In genomic region chr15:91664586-91665132, GRCm38 (mm10) we compare ENCODE assay signal across 27 mouse cellular contexts. TPM values are rescaled to one million over a fixed set of nuclear protein-coding genes. Genes with fewer than 3 reads are reported as not detected.
A peak's percentile ranks its signal among the peaks of the same experiment; 100 is the strongest.
DNase-seq lines count a peak whose midpoint lies in the region; ATAC-seq and TF ChIP-seq lines count a peak whose summit lies in the region.
"Had no signal": no experiment of that assay in that cellular context is flagged by ENCODE, and none has a peak within 500 bp of the region (broad histone marks: within the 10 kb centered on the region; RNA-seq: fewer than 3 reads in every experiment).

No protein-coding gene starts in this region.

- no peaks in the 10 kb centered on the region for H3K4me1 ChIP-seq in lung, embryonic 14.5 days (ENCODE audit: insufficient read depth)
- no peaks in the 10 kb centered on the region for H3K4me1 ChIP-seq in midbrain, embryonic 16.5 days (ENCODE audit: control insufficient read depth, insufficient read depth, low read length)
- H3K4me1 ChIP-seq in heart, adult 2 months (ENCODE audit: control insufficient read depth, insufficient read depth, low read length), result no peaks in the 10 kb centered on the region
- H3K4me1 ChIP-seq: embryonic facial prominence, embryonic 12.5 days; heart, embryonic 13.5 days; limb, embryonic 13.5 days had no signal

- intact Hi-C loops in heart, adult 2 months (cut with DNase I), result no loop called here
- intact Hi-C loops in left cerebral cortex, postnatal 14 days (cut with DNase I), result no loop called here

- TF ChIP-seq CTCF in lung, embryonic 14.5 days (IDR thresholded peaks at IDR 0.05; ENCODE audit: low read depth), result no peak
- TF ChIP-seq CTCF in heart, adult 2 months (IDR thresholded peaks at IDR 0.05), result no peak

- no peaks in the 10 kb centered on the region for H3K27me3 ChIP-seq in lung, embryonic 14.5 days (ENCODE audit: insufficient read depth, low read length)
- H3K27me3 ChIP-seq in midbrain, embryonic 16.5 days (ENCODE audit: control insufficient read depth, insufficient read depth, low read depth, low read length), result no peaks in the 10 kb centered on the region
- no peaks in the 10 kb centered on the region for H3K27me3 ChIP-seq in heart, adult 2 months (ENCODE audit: control insufficient read depth, insufficient read depth, low read length)
- H3K27me3 ChIP-seq: CH12.LX; embryonic facial prominence, embryonic 12.5 days; heart, embryonic 13.5 days; limb, embryonic 13.5 days; megakaryocyte, embryonic 14.5 days; midbrain, embryonic 12.5 days had no signal

- TF ChIP-seq POLR2A in heart, adult 2 months (IDR thresholded peaks at IDR 0.05; ENCODE audit: insufficient read depth, low read depth, low read length), result no peak

- no peaks in the 10 kb centered on the region for H3K79me2 ChIP-seq in heart, adult 2 months (replicated peaks; ENCODE audit: control insufficient read depth, insufficient read depth, low read length)

- TF ChIP-seq EP300 in heart, adult 2 months (IDR thresholded peaks at IDR 0.05; ENCODE audit: insufficient read depth, low read depth, low read length), result no peak

- H3K9ac ChIP-seq in lung, embryonic 14.5 days, result no peak overlapping the region
- H3K9ac ChIP-seq in midbrain, embryonic 16.5 days (ENCODE audit: low read depth, low read length), result no peak overlapping the region
- H3K9ac ChIP-seq in heart, adult 2 months (ENCODE audit: low read depth, low read length), result no peak overlapping the region
- H3K9ac ChIP-seq: embryonic facial prominence, embryonic 12.5 days; heart, embryonic 13.5 days; hindbrain, embryonic 14.5 days; limb, embryonic 13.5 days; midbrain, embryonic 12.5 days had no signal

- H3K9me3 ChIP-seq in lung, embryonic 14.5 days (ENCODE audit: low read depth, low read length), result no peaks in the 10 kb centered on the region
- H3K9me3 ChIP-seq in midbrain, embryonic 16.5 days (replicated peaks; ENCODE audit: control insufficient read depth, low read length, poor library complexity, severe bottlenecking), result no peaks in the 10 kb centered on the region
- H3K9me3 ChIP-seq: embryonic facial prominence, embryonic 12.5 days; heart, embryonic 13.5 days; limb, embryonic 13.5 days; megakaryocyte, embryonic 14.5 days; midbrain, embryonic 12.5 days had no signal

- H3K4me3 ChIP-seq in lung, embryonic 14.5 days (ENCODE audit: low read depth, low read length), result no peak overlapping the region
- no peak overlapping the region for H3K4me3 ChIP-seq in midbrain, embryonic 16.5 days (ENCODE audit: low read depth, low read length)
- H3K4me3 ChIP-seq in heart, adult 2 months, result no peak overlapping the region
- H3K4me3 ChIP-seq: embryonic facial prominence, embryonic 12.5 days; heart, embryonic 13.5 days; limb, embryonic 13.5 days; megakaryocyte, embryonic 14.5 days; midbrain, embryonic 12.5 days had no signal

- H3K36me3 ChIP-seq in lung, embryonic 14.5 days (ENCODE audit: insufficient read depth), result no peaks in the 10 kb centered on the region
- H3K36me3 ChIP-seq in midbrain, embryonic 16.5 days (ENCODE audit: control insufficient read depth, insufficient read depth, low read length), result no peaks in the 10 kb centered on the region
- H3K36me3 ChIP-seq in heart, adult 2 months (ENCODE audit: control insufficient read depth, insufficient read depth, low read length), result no peaks in the 10 kb centered on the region
- H3K36me3 ChIP-seq: embryonic facial prominence, embryonic 12.5 days; heart, embryonic 13.5 days; limb, embryonic 13.5 days; midbrain, embryonic 12.5 days had no signal

- no peak overlapping the region for H3K4me2 ChIP-seq in lung, embryonic 14.5 days
- no peak overlapping the region for H3K4me2 ChIP-seq in midbrain, embryonic 16.5 days (ENCODE audit: low read length)
- H3K4me2 ChIP-seq: embryonic facial prominence, embryonic 12.5 days; heart, embryonic 13.5 days; hindbrain, embryonic 14.5 days; limb, embryonic 13.5 days; liver, embryonic 11.5 days; midbrain, embryonic 12.5 days had no signal

- peak; percentile 7 to 10 for DNase-seq in cerebellum, postnatal 10 days
- no peak for DNase-seq in lung, embryonic 14.5 days
- DNase-seq in lung, postnatal 25 days (ENCODE audit: low spot score), result peak; percentile 71
- DNase-seq in heart, adult 2 months, result no peak
- DNase-seq in left cerebral cortex, postnatal 14 days (ENCODE audit: low spot score in 2 of 2), result no peak
- DNase-seq: adrenal gland, adult 8-10 months; cerebellum, adult 8-10 months; cerebellum, postnatal 36 days; embryo, embryonic 11 days; gastrocnemius, postnatal 25 days; heart, postnatal 10 days; kidney, adult 11 months; kidney, postnatal 14 days; layer of hippocampus, adult 9-11 months; retina, postnatal 1 day; right cerebral cortex, postnatal 14 days had no signal

- WGBS in lung, embryonic 14.5 days, result 57% methylated on average over 10 of the region's 10 CpGs
- 85% methylated on average over 10 of the region's 10 CpGs for WGBS in midbrain, embryonic 16.5 days
- WGBS in heart, adult 2 months, result 81% methylated on average over 10 of the region's 10 CpGs

- H3K27ac ChIP-seq in lung, embryonic 14.5 days (ENCODE audit: low read depth), result no peak overlapping the region
- no peak overlapping the region for H3K27ac ChIP-seq in midbrain, embryonic 16.5 days (ENCODE audit: low read length)
- H3K27ac ChIP-seq in heart, adult 2 months, result no peak overlapping the region
- H3K27ac ChIP-seq: embryonic facial prominence, embryonic 12.5 days; heart, embryonic 13.5 days; hindbrain, embryonic 14.5 days; limb, embryonic 13.5 days; midbrain, embryonic 12.5 days had no signal

- ATAC-seq in cerebellum, adult (ENCODE audit: insufficient number of reproducible peaks, low FRiP score, low TSS enrichment), result no peak
- peak; percentile 47; the same call in 1 of the 2 replicates for ATAC-seq in lung, embryonic 14.5 days (ENCODE audit: insufficient read depth)
- no peak for ATAC-seq in midbrain, embryonic 16.5 days
- ATAC-seq: forebrain, embryonic 14.5 days had no signal

RNA-seq across cellular contexts. Expression of gene Lrrk2, which starts 8.3 kb away (rescaled TPM):
- 8.2 and 8.3 TPM in 2 replicates for polyA plus RNA-seq in lung, embryonic 14.5 days (2014; fragmentation: Nextera tagmentation; extraction: Ambion mirVana)
- 1.5 and 1.6 TPM in 2 replicates for polyA plus RNA-seq in midbrain, embryonic 16.5 days (2015; fragmentation: Nextera tagmentation; extraction: Ambion mirVana)
- total RNA-seq in heart, adult 2 months (2021), result 10 to 100 TPM; 10.6 to 12.2 TPM
- 3.0 and 5.9 TPM in 2 replicates for polyA plus RNA-seq in heart, adult 2 months (2012; rRNA removed)
- total RNA-seq in left cerebral cortex, postnatal 14 days (2021), result 10 to 100 TPM; 20.8 to 21.5 TPM
- total RNA-seq: CH12.LX had no signal

Comparison
In these comparisons a context has a peak if more than half of its experiments do, and no peak if none do; other contexts are left out.
1. DNase-seq: peak in cerebellum, postnatal 10 days (2 of 2) and lung, postnatal 25 days (single experiment); none in lung, embryonic 14.5 days (single experiment), heart, adult 2 months (0 of 2) and left cerebral cortex, postnatal 14 days (0 of 2).